Mouse (Mus musculus): ENCODE data around the gene Sned1. TPM values are rescaled to one million over a fixed set of nuclear protein-coding genes. Genes with fewer than 3 reads are reported as not detected.
"Not testable (repeated sequence)": the region's sequence is repeated elsewhere in the genome, so short reads cannot be mapped to it uniquely, and the experiment has no call there.

Gene Sned1
- polyA plus RNA-seq, 2 experiments, result 0.25 TPM

DNA sequence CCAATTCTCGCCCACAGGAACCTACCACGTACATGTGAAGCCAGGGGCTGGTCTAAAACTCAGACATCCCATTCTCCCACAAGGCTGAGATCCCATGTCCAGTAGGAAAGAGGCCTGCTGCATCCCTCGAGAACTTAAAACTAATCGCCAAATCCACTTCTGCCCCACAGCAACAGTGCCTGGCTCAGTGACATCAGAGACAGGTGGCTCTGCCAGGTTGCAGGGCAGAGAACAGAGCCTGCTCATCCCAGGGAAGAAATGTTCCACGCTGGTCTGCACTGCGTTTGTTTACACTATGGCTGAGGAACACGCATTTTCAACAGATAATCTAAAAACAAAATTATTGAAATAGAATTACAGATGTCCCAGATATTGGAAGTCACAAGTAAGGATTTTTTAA is 41.4 kb downstream of the Sned1 start:
- Histone ChIP-seq H3K27me3 (ENCODE audit: control insufficient read depth, insufficient read depth, low read length) (no peaks in the 10 kb centered on the region), H3K4me1 (replicated peaks; ENCODE audit: control insufficient read depth in 2 of 2, insufficient read depth in 2 of 2, low read length in 1 of 2) (no peaks in the 10 kb centered on the region), H3K36me3 (replicated peaks; ENCODE audit: control insufficient read depth, insufficient read depth, low read depth) (no peaks in the 10 kb centered on the region), H3K4me3 (ENCODE audit: insufficient read depth in 1 of 2, low read depth in 2 of 2, low read length in 2 of 2) (no peak overlapping the region), H3K4me2 (ENCODE audit: low read depth) (no peak overlapping the region), H3K27ac (no peak overlapping the region), H3K9ac (replicated peaks) (no peak overlapping the region), H3K9me3 (ENCODE audit: control insufficient read depth, low read length) (no peaks in the 10 kb centered on the region)
- ATAC-seq (ENCODE audit: insufficient read depth) (no peak), DNase-seq (ENCODE audit: low read depth in 3 of 3, low spot score in 3 of 3) (no peak)
- WGBS (ENCODE audit: insufficient replicate concordance), result 52% methylated on average over 7 of the region's 7 CpGs
- TF ChIP-seq EP300 (IDR thresholded peaks at IDR 0.05; ENCODE audit: low read depth) (no peak), CTCF (IDR thresholded peaks at IDR 0.05; ENCODE audit: low read depth) (no peak)

DNA sequence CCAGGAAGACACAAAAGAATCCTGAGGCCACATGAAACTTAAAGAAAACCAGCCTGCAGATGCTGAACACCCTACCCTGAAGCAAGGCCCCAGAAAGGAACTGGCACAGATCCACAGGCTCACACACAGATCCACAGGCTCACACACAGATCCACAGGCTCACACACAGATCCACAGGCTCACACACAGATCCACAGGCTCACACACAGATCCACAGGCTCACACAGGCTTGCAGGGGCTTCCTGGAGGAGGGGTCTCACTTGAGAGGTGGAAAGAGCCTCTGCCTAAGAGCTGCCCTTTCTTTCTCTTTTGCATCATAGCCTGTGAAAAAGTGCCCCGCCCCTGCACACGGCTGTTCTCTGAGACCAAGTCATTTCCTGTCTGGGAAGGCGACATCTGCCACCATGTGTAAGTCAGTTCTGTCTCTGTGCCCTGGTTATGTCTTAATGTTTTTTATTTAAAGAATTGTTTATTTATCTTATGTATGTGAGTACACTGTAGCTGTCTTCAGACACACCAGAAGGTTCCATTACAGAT is 54.1 kb downstream of the Sned1 start:
- H3K9me3 ChIP-seq (ENCODE audit: control insufficient read depth, low read length), result no peaks in the 10 kb centered on the region
- H3K4me3 ChIP-seq (ENCODE audit: insufficient read depth in 1 of 2, low read depth in 2 of 2, low read length in 2 of 2), result no peak overlapping the region
- TF ChIP-seq EP300 (IDR thresholded peaks at IDR 0.05; ENCODE audit: low read depth) (no peak), CTCF (IDR thresholded peaks at IDR 0.05; ENCODE audit: low read depth) (no peak)
- WGBS (ENCODE audit: insufficient replicate concordance), result 16% methylated on average over 3 of the region's 3 CpGs
- H3K9ac ChIP-seq (replicated peaks), result no peak overlapping the region
- DNase-seq (ENCODE audit: low read depth in 3 of 3, low spot score in 3 of 3), result no peak
- no peaks in the 10 kb centered on the region for H3K36me3 ChIP-seq (replicated peaks; ENCODE audit: control insufficient read depth, insufficient read depth, low read depth)
- no peak for ATAC-seq (ENCODE audit: insufficient read depth)
- no peaks in the 10 kb centered on the region for H3K4me1 ChIP-seq (replicated peaks; ENCODE audit: control insufficient read depth in 2 of 2, insufficient read depth in 2 of 2, low read length in 1 of 2)
- no peaks in the 10 kb centered on the region for H3K27me3 ChIP-seq (ENCODE audit: control insufficient read depth, insufficient read depth, low read length)
- no peak overlapping the region for H3K27ac ChIP-seq
- no peak overlapping the region for H3K4me2 ChIP-seq (ENCODE audit: low read depth)

- Histone ChIP-seq H3K9ac (replicated peaks) (no peak overlapping the region), H3K4me1 (replicated peaks; ENCODE audit: control insufficient read depth in 2 of 2, insufficient read depth in 2 of 2, low read length in 1 of 2) (no peaks in the 10 kb centered on the region), H3K27ac (no peak overlapping the region), H3K27me3 (ENCODE audit: control insufficient read depth, insufficient read depth, low read length) (no peaks in the 10 kb centered on the region), H3K36me3 (replicated peaks; ENCODE audit: control insufficient read depth, insufficient read depth, low read depth) (no peaks in the 10 kb centered on the region), H3K9me3 (ENCODE audit: control insufficient read depth, low read length) (no peaks in the 10 kb centered on the region), H3K4me2 (ENCODE audit: low read depth) (no peak overlapping the region), H3K4me3 (ENCODE audit: insufficient read depth in 1 of 2, low read depth in 2 of 2, low read length in 2 of 2) (no peak overlapping the region)
- ATAC-seq (ENCODE audit: insufficient read depth), result no peak
- WGBS (ENCODE audit: insufficient replicate concordance), result 47% methylated on average over 4 of the region's 4 CpGs
- DNase-seq (ENCODE audit: low read depth in 3 of 3, low spot score in 3 of 3), result no peak
- TF ChIP-seq EP300 (IDR thresholded peaks at IDR 0.05; ENCODE audit: low read depth) (no peak), CTCF (IDR thresholded peaks at IDR 0.05; ENCODE audit: low read depth) (no peak)
These were observed 55.3 kb downstream of the Sned1 start for GRCm38 (mm10) chr1:93290956-93291355.

DNA sequence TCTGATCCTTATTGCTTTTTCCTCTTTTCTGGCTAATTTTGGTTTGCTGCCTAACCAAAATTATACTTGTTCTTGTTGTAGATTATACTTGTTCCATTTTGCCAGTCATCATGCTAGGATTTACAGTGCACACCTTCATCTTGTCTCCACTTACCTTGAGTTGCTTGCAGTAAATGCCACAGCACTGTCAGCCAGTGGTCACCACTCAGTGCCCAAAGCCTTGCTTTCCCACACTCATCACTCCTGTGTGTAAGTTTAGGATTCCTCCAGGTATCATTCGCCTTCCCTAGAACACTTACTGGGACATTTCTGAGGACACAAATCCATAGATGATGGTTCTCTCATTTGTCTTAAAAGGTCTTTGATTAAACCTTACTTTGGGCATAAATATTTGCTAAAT is 56.0 kb downstream of the Sned1 start:
- DNase-seq (ENCODE audit: low read depth in 3 of 3, low spot score in 3 of 3), result no peak

DNA sequence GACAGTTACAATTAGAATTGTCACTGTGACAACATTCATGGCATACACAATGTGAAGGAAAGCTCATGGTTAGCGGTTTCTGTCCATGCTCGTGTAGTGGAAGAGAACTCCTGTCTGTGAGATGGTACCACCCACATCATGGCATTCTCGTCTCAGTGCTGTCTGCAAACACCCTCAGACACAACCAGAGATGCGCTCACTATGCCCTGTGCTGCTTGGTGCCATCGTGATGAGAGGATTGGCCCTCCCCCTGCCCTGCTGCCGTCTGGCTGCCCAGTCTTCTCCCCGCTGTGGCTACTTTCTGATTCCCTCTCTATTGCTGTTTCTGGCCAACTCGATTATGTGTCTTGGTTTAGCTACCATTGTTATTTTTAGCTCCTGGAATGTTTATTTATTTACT is 56.4 kb downstream of the Sned1 start:
- H3K9me3 ChIP-seq (ENCODE audit: control insufficient read depth, low read length), result no peaks in the 10 kb centered on the region
- no peak overlapping the region for H3K27ac ChIP-seq
- DNase-seq (ENCODE audit: low read depth in 3 of 3, low spot score in 3 of 3), result no peak
- no peak overlapping the region for H3K4me3 ChIP-seq (ENCODE audit: insufficient read depth in 1 of 2, low read depth in 2 of 2, low read length in 2 of 2)
- no peaks in the 10 kb centered on the region for H3K27me3 ChIP-seq (ENCODE audit: control insufficient read depth, insufficient read depth, low read length)
- TF ChIP-seq CTCF (IDR thresholded peaks at IDR 0.05; ENCODE audit: low read depth), result no peak
- no peak for TF ChIP-seq EP300 (IDR thresholded peaks at IDR 0.05; ENCODE audit: low read depth)
- H3K9ac ChIP-seq (replicated peaks), result no peak overlapping the region
- no peak for ATAC-seq (ENCODE audit: insufficient read depth)
- H3K4me1 ChIP-seq (replicated peaks; ENCODE audit: control insufficient read depth in 2 of 2, insufficient read depth in 2 of 2, low read length in 1 of 2), result no peaks in the 10 kb centered on the region
- 65% methylated on average over 8 of the region's 8 CpGs for WGBS (ENCODE audit: insufficient replicate concordance)
- H3K4me2 ChIP-seq (ENCODE audit: low read depth), result no peak overlapping the region
- H3K36me3 ChIP-seq (replicated peaks; ENCODE audit: control insufficient read depth, insufficient read depth, low read depth), result no peaks in the 10 kb centered on the region

More for the DNA sequence above, 56.0 kb downstream of the Sned1 start:
- no peak overlapping the region for H3K4me3 ChIP-seq (ENCODE audit: insufficient read depth in 1 of 2, low read depth in 2 of 2, low read length in 2 of 2)
- 63% methylated on average over 1 of the region's 1 CpGs for WGBS (ENCODE audit: insufficient replicate concordance)
- H3K9me3 ChIP-seq (ENCODE audit: control insufficient read depth, low read length), result no peaks in the 10 kb centered on the region
- no peaks in the 10 kb centered on the region for H3K4me1 ChIP-seq (replicated peaks; ENCODE audit: control insufficient read depth in 2 of 2, insufficient read depth in 2 of 2, low read length in 1 of 2)
- H3K4me2 ChIP-seq (ENCODE audit: low read depth), result no peak overlapping the region
- TF ChIP-seq CTCF (IDR thresholded peaks at IDR 0.05; ENCODE audit: low read depth), result no peak
- H3K36me3 ChIP-seq (replicated peaks; ENCODE audit: control insufficient read depth, insufficient read depth, low read depth), result no peaks in the 10 kb centered on the region
- no peaks in the 10 kb centered on the region for H3K27me3 ChIP-seq (ENCODE audit: control insufficient read depth, insufficient read depth, low read length)
- H3K9ac ChIP-seq (replicated peaks), result no peak overlapping the region
- ATAC-seq (ENCODE audit: insufficient read depth), result no peak
- H3K27ac ChIP-seq, result no peak overlapping the region

DNA sequence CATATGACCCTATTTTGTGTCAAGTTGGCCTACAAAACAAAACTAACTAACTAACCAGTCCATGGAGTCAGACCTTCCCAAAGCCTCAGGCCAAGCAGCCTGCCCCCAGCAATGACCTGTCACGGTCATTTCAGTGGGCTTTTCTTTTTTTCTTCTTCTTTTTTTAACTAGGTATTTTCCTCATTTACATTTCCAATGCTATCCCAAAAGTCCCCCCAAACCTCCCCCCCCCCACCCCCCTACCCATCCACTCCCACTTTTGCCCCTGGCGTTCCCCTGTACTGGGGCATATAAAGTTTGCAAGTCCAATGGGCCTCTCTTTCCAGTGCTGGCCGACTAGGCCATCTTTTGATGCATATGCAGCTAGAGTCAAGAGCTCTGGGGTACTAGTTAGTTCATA is 58.9 kb downstream of the Sned1 start:
- not testable (repeated sequence) for ATAC-seq (ENCODE audit: insufficient read depth); H3K9me3 ChIP-seq (ENCODE audit: control insufficient read depth, low read length); H3K9ac ChIP-seq (replicated peaks); H3K4me3 ChIP-seq (ENCODE audit: insufficient read depth in 1 of 2, low read depth in 2 of 2, low read length in 2 of 2); H3K27ac ChIP-seq; H3K4me1 ChIP-seq (replicated peaks; ENCODE audit: control insufficient read depth in 2 of 2, insufficient read depth in 2 of 2, low read length in 1 of 2); DNase-seq (ENCODE audit: low read depth in 3 of 3, low spot score in 3 of 3); H3K36me3 ChIP-seq (replicated peaks; ENCODE audit: control insufficient read depth, insufficient read depth, low read depth); H3K27me3 ChIP-seq (ENCODE audit: control insufficient read depth, insufficient read depth, low read length); H3K4me2 ChIP-seq (ENCODE audit: low read depth)
- 72% methylated on average over 3 of the region's 3 CpGs for WGBS (ENCODE audit: insufficient replicate concordance)

Data from liver, embryonic 14.5 days (tissue).